Mouse (Mus musculus): ENCODE results near the gene Alkbh2. TPM values are rescaled to one million over a fixed set of nuclear protein-coding genes. Genes with fewer than 3 reads are reported as not detected.

Alkbh2 gene
- total RNA-seq, 2 experiments from 2014 or later = 0.83 to 1.4 TPM

- intact Hi-C loops (cut with DNase I) = no loop called here
- DNase-seq (ENCODE audit: low spot score) = no peak
Observed at GRCm38 (mm10) chr5:114115030-114115429, 13.0 kb downstream of the Alkbh2 start.

GRCm38 (mm10) chr5:114113334-114113733 lies 14.7 kb downstream of the Alkbh2 start:
- intact Hi-C loops (cut with DNase I) = no loop called here
- no peak for DNase-seq (ENCODE audit: low spot score)

DNA sequence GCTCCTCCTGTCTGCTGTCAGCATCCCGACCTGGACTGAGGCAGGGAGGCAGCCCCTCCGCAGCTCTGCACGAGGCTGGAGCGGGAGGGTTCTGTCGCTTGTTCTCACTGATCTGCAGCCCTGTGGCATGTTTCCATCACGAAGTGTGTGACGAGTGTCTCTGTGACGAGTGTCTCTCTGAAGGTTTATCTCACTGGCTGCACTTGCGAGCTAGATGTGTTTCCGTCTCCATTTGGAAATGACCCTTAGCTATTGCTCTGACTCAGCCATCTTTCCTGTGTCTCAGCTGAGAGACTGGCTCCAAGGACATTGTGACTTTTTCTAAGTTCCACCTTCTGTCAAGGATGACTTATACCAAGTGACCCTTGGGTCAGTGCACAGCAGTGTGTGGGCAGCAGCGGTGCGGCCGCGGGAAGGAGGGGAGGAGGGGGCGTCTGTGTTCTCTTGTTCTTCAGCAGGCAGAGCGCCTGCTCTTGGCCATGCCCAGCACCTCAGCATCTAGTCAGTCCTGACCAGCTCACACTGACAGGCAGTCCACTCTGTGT lies 21.6 kb downstream of the Alkbh2 start:
- intact Hi-C loops (cut with DNase I) = no loop called here
- no peak for DNase-seq (ENCODE audit: low spot score)

DNA sequence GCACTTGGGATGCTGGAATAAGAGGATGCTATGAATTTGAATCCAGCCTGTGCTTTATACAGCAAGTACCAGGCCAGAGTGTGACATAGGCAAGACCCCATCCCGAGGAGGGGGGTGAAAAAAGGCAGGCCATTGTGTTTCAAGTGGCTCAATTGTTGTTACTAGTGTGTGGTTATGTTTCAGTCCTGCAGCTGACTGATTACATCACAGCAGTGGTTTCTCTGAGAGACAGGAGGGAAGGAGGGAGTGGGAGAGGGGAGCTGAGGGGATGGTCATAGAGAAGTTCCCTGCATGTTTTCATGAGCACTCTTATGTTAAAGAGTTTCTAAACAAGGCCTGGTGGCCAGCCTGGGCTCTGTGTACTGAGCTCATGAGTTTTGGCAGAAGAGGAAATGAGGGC lies 25.2 kb downstream of the Alkbh2 start:
- no peak for DNase-seq (ENCODE audit: low spot score)
- intact Hi-C loops (cut with DNase I) = loop anchor here (5.0 kb wide), 1 partner anchor 146 kb away; no protein-coding TSS in a partner anchor

DNA sequence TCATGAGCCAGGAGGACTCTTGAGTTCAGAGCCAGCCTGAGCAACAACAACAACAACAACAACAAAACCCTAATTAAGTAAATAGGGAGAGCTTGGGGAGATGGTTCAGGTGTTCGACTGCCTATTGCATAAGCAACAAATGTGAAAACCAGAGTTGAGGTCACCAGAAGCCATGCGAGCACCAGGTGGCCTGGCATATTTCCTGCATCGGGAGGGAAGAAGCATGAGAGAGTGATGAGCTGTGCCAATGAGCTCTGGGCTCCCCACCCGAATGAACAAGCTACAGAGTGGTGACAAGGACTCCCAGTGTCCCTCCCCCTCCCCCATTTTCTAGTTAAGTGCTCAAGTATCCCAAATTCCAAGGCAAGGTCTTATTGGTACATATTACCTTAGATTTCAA lies 26.1 kb downstream of the Alkbh2 start:
- intact Hi-C loops (cut with DNase I) = loop anchor here (2.0 to 5.0 kb wide), 2 partner anchors 25 to 145 kb away; no protein-coding TSS in a partner anchor
- no peak for DNase-seq (ENCODE audit: low spot score)

- intact Hi-C loops (cut with DNase I) = loop anchor here (2.0 to 5.0 kb wide), 2 partner anchors 26 to 143 kb away; no protein-coding TSS in a partner anchor
- DNase-seq (ENCODE audit: low spot score) = no peak
Observed at GRCm38 (mm10) chr5:114100390-114101099, 27.5 kb downstream of the Alkbh2 start.

- intact Hi-C loops (cut with DNase I) = loop anchor here (2.0 to 5.0 kb wide), 2 partner anchors 27 to 143 kb away; no protein-coding TSS in a partner anchor
- peak; percentile 83 for DNase-seq (ENCODE audit: low spot score)
Observed at GRCm38 (mm10) chr5:114099709-114100389, 28.2 kb downstream of the Alkbh2 start.

- peak; percentile 11 for DNase-seq (ENCODE audit: low spot score)
- intact Hi-C loops (cut with DNase I) = no loop called here
Observed at GRCm38 (mm10) chr5:114091057-114091807, 36.8 kb downstream of the Alkbh2 start, which contains the start of gene Svop. Gene Svop (minus strand): TSS chr5:114091570.

DNA sequence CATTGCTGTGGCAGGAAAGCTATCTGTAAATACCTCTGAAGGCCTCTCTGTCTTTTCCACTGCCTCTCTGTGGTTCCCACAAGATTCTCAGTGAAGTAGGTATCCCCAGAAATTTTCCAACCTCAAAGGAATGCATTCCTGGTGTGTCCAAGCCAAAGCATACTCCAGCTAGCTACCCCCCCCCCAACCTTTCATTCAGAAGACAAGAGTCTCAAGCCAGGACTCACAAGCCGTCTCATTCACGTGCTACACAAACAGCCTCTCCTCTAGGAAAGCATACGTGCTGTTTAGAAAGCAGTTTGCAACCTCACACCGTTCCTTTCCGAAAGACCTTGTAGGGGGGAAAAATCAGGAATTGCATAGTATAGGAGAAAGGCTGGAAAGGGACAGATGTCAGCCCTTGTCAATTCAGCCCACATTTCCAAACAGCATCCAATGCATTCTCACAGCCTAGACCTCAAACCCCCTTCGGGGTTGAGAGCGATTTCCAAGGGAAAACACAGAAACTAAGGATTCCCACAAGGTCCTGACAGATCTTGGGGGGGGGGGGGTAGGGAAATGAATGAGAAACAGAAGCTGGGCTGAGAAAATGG lies 37.5 kb downstream of the Alkbh2 start:
- intact Hi-C loops (cut with DNase I) = no loop called here
- DNase-seq (ENCODE audit: low spot score) = no peak

- intact Hi-C loops (cut with DNase I) = no loop called here
Observed at GRCm38 (mm10) chr5:114087875-114088480, 40.0 kb downstream of the Alkbh2 start.

GRCm38 (mm10) chr5:114085501-114085900 lies 42.5 kb downstream of the Alkbh2 start:
- intact Hi-C loops (cut with DNase I) = no loop called here
- DNase-seq (ENCODE audit: low spot score) = no peak

More at GRCm38 (mm10) chr5:114087875-114088480, 40.0 kb downstream of the Alkbh2 start:
- DNase-seq (ENCODE audit: low spot score) = no peak

DNA sequence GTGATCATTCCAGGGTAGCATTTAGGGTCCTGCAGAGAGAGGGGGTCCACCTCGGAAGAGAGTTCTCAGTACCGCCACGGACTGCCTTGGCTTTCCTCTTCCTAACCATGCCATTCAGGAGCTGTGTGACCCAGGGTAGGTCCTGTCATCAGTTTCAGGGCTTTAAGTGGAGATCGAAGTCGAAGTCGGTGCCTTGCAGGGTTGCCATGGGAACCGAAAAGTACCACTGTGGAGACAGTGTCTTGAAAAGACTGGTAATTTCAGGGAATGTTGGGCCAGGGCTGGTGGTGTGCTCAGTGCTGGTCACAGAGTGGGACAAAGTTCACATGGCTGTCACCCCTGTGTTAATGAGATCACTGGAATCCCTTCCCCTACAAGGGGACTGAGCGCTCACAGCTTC lies 51.0 kb downstream of the Alkbh2 start:
- intact Hi-C loops (cut with DNase I) = no loop called here
- DNase-seq (ENCODE audit: low spot score) = no peak

Other genes with a start within 250 kb of the Alkbh2 start
- 10 to 100 TPM; 34.5 to 35.2 TPM for gene Coro1c, start 219.5 kb downstream of the Alkbh2 start, total RNA-seq (2021)
- gene Ssh1, start 134.3 kb downstream of the Alkbh2 start, total RNA-seq (2021) = 10 to 100 TPM; 13.4 to 16.9 TPM
- not detected for gene Dao, start 124.5 kb downstream of the Alkbh2 start, total RNA-seq (2021)
- 10 to 100 TPM in 1 of 2 experiments, 1 to 10 TPM in 1; 9.9 to 11.1 TPM for gene Usp30, start 62.8 kb downstream of the Alkbh2 start, total RNA-seq (2021)
- not detected for gene Svop, start 36.6 kb downstream of the Alkbh2 start, total RNA-seq (2021)
- gene Ung, start 2.2 kb upstream of the Alkbh2 start, total RNA-seq (2021) = 10 to 100 TPM; 29.7 to 32.3 TPM
- gene Acacb, start 18.3 kb upstream of the Alkbh2 start, total RNA-seq (2021) = 100 to 1,000 TPM; 182 to 193 TPM
- gene Foxn4, start 145.6 kb upstream of the Alkbh2 start, total RNA-seq (2021) = not detected
- not detected for gene Myo1h, start 160.9 kb upstream of the Alkbh2 start, total RNA-seq (2021)